Mouse (Mus musculus) v-Abl transformed pro-B cells (cell line): Measurements from ENCODE around the gene Lgals2.

Experiments
- in situ Hi-C, 2 experiments: fragments of 400-800 bp; cut with MboI; formaldehyde crosslinking; loops; one replicate each; pipeline ENCODE4 v1.15.1; 2025; ENCODE audit not compliant: unreplicated experiment in 2 of 2

The Lgals2 gene

DNA sequence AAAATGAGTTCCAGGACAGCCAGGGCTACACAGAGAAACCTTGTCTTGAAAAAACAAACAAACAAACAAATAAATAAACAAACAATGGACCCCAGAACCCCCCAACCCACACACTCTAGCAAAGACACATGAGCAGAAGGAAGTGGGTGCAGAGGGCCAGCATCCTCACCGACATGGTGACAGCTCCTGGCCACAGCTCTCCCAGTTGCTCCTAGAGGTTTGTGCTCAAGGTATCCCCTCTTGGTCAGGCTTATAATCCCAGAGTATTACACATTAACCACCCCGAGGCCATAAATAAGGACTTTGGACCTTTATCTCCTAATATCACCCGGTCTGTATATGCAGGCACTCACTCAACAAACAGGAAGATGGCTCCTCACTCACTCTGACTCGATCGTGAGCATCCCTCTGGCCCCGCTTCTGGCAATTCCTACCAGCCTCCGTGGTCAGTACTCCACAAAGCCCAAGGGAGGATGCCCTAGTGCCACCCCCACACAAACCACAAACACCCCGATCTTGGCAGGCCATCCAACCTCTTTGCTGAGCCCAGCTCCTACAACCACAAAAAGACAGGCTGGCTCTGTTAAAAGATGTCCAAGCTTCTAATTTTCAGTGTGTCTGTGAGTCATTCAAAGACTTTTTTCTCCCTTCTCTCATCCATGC lies at the start of gene Lgals2:
TSS of gene Lgals2 (minus strand) at position 227 of the 663 bp plus-strand sequence.
- in situ Hi-C loops: no loop called here

DNA sequence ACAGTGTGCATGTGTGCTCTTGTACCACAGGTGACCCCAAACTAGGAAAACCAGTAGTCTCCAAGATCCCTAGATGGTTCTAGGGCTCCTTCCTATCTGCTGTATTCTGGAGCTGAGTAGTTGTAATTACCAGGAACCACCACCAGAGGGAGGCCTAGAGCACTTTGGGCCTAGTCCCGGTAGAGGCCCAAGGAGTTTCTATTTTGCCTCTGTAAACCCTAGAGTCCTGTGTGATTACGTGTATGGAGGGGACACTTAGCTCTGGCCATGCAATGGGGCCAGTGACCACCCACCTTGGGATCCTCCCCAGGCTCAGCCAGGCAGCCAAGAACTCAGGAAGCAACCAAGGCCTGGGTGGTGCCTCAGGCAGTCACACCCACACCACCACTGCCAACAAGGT lies 47.9 kb upstream of the Lgals2 start:
- in situ Hi-C loops: loop anchor here in 1 of 2 experiments (5.0 kb wide), 1 partner anchor 39 kb away; no protein-coding TSS in a partner anchor

DNA sequence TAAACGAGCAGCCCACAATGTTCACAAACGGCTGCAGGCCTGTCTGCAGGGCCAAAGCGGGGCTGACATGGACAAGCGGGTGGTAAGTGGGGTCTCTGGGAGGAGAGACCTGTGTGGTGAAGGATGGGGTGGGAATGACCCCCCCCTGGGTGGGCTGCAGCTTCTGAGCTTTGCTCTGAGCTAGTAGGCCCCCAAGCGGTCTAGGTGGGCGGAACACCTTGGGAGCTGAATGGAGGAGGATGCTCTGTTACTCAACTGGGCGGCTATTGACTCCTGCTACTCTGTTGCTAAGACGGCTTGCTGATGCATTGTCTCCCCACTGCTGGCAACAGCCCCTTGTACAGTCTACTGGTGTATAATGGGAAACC lies 46.1 kb upstream of the Lgals2 start:
- in situ Hi-C loops: loop anchor here in 1 of 2 experiments (5.0 kb wide), 1 partner anchor 41 kb away; no protein-coding TSS in a partner anchor

DNA sequence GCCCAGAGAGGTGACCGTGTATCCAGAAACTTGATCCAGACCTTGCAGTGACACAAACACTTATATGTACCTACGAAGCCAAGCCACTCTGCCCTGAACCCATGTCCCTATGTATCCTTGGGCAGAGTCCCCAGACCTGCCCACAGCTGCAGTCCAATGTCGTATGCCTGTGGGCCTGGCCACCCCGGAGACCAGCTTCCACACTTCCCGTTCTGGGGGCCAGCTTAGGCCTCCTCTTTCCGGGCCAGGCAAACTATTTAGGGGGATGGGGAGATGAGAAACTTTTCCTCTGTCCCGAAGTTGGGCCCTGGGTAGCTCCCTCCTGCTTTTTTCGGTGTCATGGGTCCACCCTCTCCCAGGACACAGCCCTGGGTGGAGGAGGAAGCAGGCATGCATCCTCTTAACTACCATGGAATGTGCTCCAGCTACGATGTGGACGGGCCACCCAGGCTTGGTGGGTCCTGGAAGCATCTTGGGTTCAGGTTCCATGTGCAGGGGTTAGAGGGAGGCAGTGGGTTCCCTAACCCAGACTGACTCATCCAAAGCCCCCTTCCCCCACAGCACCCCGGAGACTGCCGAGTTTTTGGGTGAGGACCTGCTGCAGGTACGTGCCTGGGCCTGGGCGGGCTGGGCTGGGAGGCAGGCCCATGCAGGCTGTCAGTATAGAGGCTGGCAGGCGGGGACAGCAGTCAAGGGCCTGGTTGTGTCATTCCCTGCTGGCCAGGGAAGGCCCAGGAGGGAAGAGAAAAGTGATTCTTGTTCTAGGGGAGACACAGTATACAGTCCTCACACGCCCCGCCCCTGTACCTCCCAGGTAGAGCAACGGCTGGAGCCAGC lies 45.5 kb upstream of the Lgals2 start:
- in situ Hi-C loops: loop anchor here in 1 of 2 experiments (5.0 kb wide), 1 partner anchor 41 kb away; no protein-coding TSS in a partner anchor

DNA sequence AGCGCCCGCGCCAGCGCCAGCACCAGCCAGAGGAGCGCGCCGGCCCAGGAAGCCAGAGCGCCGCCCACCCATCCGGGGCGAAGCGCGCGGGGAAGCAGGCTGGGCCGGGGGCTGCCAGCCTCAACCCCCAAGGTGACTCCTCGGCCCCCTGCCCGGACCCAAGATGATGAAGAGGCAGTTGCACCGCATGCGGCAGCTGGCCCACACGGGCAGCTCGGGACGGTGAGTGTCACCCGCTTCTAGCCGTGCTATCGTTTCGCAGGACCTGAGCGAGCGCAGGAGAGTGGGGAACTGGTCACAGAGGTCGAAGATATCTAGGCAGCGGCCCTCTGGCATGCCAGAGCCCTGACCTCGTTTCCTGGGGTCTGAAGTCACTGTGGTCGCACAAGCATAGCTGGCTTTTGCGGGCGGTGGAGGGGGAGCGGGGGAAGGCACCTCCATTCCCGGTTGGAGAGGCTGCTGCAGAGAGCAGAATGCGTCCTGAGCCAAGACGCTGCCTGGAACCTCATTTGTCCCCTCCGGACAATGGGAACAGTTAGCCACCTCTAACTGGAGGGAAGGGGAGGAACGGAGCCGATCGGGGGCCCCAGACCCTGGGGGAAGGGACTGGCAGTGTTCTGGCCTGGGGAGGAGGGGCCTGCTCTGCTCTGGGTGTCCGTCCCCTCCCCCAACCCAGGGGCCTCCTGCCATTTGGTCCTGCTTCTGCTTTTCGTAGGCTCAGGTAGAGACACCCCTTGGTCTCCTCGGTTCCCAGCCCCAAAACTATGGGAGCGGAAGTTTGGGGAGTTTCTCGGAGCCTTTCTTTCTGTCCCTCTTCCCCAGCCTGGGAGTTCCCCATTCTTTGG lies 44.6 kb upstream of the Lgals2 start, which contains the start of gene Sh3bp1:
TSS of gene Sh3bp1 (plus strand) at position 29 of the 845 bp plus-strand sequence.
- in situ Hi-C loops: loop anchor here (5.0 to 25.0 kb wide), 3 partner anchors 42 to 787 kb away; partner anchors contain the start of genes Gtpbp1 (in 2 of the 2), Josd1 (in 2 of the 2), Maff (in 1 of the 2) and Pla2g6 (in 1 of the 2)

DNA sequence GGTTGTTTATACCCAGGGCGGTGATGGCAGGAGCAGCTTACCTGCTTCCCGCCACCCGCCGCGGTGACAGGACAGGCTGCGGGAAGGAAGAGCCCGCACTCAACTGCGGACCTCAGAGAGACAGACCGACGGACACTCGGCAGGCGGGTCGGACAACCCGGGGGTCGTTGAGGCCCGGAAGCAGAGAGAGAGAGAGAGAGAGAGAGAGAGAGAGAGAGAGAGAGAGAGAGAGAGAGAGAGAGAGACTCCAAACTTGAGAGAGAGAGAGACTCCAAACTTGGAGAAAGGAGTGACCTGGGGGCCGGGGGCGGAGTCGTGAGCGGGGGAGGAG lies 44.0 kb upstream of the Lgals2 start, which contains the start of gene Gm49510:
TSS of gene Gm49510 (plus strand) at position 259 of the 331 bp plus-strand sequence.
- in situ Hi-C loops: loop anchor here (25.0 kb wide), 2 partner anchors 438 to 788 kb away; partner anchors contain the start of genes Gtpbp1 (in 2 of the 2), Josd1 (in 2 of the 2), Maff (in 1 of the 2) and Pla2g6 (in 1 of the 2)

DNA sequence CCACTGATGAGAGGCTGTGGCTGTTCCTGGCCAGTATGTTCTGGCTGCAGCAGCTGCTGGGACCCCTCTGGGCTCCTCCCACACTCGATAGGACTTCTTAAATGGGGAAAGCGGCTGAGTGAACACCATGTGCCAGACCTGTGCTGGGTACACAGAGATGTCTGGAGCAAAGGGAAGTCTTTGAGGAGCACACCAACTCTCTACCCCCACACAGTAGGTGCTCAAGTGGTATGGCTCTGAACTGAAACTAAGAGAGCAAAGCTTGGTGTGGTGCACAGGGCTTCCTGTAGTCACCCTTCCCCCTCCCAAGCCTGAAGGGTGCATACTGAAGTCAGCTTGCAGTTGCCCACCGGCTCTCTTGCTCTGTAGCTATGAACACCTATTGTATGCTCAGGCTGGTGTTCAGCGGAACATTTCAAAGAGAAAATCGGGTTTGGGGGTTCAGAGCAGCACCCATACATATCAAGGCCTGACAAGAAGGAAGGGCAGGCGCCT lies 43.2 kb upstream of the Lgals2 start:
- in situ Hi-C loops: loop anchor here (25.0 kb wide), 2 partner anchors 439 to 789 kb away; partner anchors contain the start of genes Gtpbp1 (in 2 of the 2), Josd1 (in 2 of the 2), Maff (in 1 of the 2) and Pla2g6 (in 1 of the 2)

DNA sequence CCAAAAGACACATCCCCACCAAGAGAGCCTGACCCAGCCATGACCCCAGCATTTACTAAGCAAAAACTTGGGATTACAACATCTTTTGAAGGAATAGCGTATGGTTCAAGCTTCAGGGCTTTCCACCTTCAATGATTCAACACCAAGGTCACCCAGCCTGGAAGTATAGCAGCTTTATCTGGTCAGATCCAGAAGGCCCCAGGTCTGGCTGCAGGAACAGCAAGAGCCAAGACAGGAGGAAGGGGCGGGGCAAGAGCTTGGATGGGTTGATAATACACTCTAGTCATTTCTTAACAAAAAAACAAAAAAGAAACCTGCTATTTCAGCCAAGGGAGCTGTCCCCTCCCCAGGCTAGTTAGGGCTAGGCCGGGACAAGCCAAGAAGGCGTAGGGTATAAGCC lies 42.2 kb upstream of the Lgals2 start:
- in situ Hi-C loops: loop anchor here (25.0 kb wide), 2 partner anchors 440 to 790 kb away; partner anchors contain the start of genes Gtpbp1 (in 2 of the 2), Josd1 (in 2 of the 2), Maff (in 1 of the 2) and Pla2g6 (in 1 of the 2)

DNA sequence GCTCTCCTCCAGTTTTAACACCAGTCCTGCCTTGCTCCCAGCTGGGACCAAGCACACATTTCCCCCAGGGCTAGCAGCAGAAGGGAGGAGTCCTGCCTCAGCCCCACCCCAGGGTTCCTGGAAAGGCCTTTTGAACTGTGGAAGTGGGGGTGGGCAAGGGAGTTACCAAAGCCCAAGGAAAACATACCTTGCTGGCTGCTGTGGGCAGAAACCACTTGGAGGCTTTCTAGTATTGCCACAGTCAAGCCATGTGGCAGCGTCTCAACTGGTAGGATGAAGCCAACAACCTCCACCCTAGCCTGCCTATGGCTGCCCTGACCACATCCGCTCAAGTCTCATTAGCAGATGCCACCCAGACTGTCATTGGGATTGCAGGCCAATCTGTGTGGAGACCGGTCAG lies 40.8 kb upstream of the Lgals2 start:
- in situ Hi-C loops: loop anchor here (25.0 kb wide), 2 partner anchors 441 to 791 kb away; partner anchors contain the start of genes Gtpbp1 (in 2 of the 2), Josd1 (in 2 of the 2), Maff (in 1 of the 2) and Pla2g6 (in 1 of the 2)

DNA sequence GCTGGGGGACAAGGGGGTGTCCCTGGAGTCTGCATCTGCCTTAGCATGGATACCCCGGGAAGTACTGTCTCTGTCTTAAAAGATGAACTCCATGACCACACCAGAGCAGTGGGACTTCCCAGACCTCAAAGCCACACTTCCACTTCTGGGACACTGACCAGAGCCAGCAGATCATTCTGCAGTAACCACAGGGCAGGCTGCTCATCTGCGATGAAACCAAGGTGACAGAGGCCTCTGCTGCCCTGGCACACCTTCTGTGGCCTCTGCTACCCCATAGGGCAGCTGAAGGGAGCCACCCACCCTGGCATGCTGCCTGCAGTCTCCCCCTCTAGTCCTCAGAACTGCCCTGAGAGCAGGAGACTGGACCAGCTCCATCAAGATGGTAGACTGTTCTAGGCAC lies 40.4 kb upstream of the Lgals2 start:
- in situ Hi-C loops: loop anchor here (25.0 kb wide), 2 partner anchors 442 to 792 kb away; partner anchors contain the start of genes Gtpbp1 (in 2 of the 2), Josd1 (in 2 of the 2), Maff (in 1 of the 2) and Pla2g6 (in 1 of the 2)

DNA sequence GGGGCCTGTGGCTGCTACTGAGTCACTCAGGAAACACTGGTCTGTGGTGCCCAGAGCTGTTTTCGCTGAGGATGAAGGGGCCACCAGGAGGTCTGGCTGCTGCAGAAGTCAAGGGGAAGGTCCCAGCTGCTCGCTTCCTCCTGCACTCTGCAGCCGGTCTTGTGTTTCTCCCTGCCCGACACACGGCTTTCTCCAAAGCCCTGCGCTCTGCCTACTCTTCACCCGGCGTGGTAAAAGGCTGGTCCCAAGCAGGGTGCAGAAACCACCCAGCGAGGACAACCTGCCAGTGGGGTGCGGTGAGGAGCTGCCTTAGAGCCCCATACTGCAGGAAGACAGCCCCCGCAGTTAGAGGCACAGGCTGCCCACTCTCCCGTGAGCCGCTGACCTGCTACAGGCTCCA lies 39.4 kb upstream of the Lgals2 start:
- in situ Hi-C loops: loop anchor here (25.0 kb wide), 2 partner anchors 443 to 793 kb away; partner anchors contain the start of genes Gtpbp1 (in 2 of the 2), Josd1 (in 2 of the 2), Maff (in 1 of the 2) and Pla2g6 (in 1 of the 2)

DNA sequence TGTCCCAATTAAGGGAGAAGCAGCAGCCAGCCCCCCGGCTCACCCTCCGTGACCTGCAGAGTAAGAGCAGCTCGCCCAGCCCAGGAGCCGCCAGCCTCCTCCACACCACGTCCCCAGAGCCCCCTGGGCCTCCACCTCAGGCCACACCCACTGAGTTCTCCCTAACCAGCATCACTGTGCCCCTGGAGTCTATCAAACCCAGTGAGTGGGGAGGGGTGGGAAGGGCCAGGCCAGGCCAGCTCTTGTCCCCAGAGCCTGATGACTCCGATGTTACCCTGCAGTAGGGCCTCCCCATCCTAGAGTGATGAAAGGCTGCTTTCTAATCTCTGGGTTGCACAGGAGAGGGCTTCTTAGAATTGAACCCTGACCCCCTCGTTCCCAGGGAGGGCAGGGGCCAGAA lies 37.1 kb upstream of the Lgals2 start:
- in situ Hi-C loops: loop anchor here (25.0 kb wide), 2 partner anchors 445 to 795 kb away; partner anchors contain the start of genes Gtpbp1 (in 2 of the 2), Josd1 (in 2 of the 2), Maff (in 1 of the 2) and Pla2g6 (in 1 of the 2)

DNA sequence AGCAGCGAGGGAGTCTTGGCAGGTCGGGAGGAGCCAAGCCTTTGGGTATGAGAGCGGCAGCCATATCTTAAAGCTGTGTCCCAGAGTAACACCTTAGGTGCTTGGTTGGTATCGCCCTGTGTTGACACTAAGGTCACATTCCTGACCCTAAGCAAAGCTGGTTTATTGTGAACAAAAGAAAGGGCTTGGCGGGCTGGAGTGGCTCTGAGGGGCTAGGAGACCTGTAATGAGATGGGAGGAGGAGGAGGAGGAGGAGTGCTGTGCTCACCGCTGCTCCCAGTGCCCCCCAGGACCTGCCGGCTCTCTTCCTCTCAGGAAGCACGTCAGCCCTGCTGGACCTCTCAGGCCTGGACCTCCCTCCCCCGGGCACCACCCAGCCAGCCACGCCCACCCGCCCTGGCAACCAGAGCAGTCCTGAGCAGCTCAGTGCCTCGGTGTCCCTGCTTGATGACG lies 34.1 kb upstream of the Lgals2 start:
- in situ Hi-C loops: loop anchor here (25.0 kb wide), 2 partner anchors 448 to 798 kb away; partner anchors contain the start of genes Gtpbp1 (in 2 of the 2), Josd1 (in 2 of the 2), Maff (in 1 of the 2) and Pla2g6 (in 1 of the 2)

DNA sequence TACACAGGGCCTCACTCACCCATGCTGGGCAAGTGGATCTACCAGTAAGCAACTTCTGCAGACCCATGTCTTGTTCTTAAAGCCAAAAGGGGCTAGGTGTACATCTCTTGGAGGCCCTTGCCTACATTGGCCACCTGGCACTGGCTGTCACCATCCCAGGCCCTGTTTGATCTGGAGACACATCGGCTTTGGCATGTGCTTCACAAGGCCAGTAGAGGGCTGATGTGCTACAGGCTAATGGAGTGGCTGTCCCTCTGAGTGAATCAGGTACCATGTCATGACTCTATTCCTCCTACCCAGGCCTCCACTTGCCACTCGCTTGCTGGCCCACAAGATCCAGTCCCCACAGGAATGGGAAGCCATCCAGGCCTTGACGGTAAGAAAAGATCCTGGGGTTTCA lies 26.5 kb upstream of the Lgals2 start:
- in situ Hi-C loops: loop anchor here (25.0 kb wide), 2 partner anchors 455 to 805 kb away; partner anchors contain the start of genes Gtpbp1 (in 2 of the 2), Josd1 (in 2 of the 2), Maff (in 1 of the 2) and Pla2g6 (in 1 of the 2)

DNA sequence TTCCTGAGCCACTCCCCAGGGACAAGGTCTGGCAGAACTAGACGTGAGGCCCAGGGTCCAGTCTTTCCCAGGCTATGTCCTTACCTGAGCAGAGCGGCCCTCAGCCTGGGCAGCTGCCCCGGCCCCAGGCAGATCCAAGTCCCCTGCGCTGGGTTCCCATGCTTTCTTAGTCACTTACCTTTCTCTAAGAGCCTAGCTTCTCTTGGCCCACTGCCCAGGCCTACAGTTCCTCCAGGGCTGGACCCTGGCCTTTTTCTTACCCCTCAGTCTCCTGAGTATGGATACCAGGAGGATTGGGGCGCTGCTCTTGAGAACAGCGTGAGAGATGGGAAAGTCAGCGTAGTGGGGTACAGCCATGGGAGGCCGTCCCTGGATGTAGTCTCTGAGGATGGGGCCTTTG lies 25.1 kb upstream of the Lgals2 start:
- in situ Hi-C loops: loop anchor here (25.0 kb wide), 2 partner anchors 457 to 807 kb away; partner anchors contain the start of genes Gtpbp1 (in 2 of the 2), Josd1 (in 2 of the 2), Maff (in 1 of the 2) and Pla2g6 (in 1 of the 2)

DNA sequence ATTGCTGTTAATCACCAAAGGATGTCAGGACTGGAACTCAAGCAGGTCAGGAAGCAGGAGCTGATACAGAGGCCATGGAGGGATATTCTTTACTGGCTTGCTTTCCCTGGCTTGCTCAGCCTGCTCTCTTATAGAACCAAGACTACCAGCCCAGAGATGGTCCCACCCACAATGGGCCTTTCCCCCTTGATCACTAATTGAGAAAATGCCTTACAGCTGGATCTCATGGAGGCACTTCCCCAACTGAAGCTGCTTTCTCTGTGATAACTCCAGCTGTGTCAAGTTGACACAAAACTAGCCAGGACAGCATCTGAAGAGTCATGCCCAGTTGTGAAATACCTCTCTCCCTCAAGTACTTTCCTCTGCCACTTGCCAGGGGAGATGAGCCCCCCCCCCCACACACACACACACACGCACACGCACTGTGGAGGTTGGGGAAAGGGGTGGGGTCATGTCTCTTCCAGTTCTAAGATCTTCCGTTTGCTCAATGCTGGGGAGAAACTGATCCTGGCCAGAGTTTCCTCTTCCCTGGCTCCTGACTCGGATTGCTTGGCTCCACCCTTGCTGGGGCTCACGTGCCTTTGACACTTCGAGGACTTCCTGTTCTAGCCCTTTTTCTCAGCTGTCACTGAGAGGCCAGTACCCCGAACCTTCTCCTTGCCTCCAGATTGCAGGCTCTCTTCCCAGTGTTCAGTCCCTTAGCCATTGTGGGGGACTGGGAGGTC lies 23.6 kb upstream of the Lgals2 start:
- in situ Hi-C loops: loop anchor here (25.0 kb wide), 2 partner anchors 458 to 808 kb away; partner anchors contain the start of genes Gtpbp1 (in 2 of the 2), Josd1 (in 2 of the 2), Maff (in 1 of the 2) and Pla2g6 (in 1 of the 2)

DNA sequence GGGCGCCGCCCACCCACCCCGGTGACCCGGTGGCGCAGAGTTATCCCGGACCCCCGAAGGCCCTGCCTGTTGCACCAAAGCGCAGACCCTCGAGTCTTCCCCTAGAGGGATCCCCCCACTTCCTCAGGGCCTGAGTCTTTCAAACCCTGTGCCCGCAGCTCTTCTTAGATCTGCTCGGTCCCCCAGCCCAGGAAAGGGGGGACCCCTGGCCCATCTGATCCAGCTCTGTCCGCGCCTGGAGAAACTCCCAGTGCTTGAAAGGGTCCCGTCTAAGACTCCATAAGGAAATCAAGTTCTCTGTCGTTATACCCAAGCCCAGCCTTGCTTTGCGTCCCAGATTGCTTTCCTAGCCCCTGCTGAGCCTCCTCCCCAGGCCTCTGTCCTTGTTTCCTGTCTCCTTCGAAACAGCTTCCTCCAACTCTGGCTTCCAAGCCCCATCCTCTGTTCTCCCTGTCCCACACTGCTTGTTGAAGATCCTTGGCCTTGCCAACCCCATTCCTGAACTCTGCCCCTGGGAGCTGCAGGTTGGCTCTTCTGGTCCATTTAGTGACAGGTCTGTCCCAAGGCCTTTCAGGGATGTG lies 22.6 kb upstream of the Lgals2 start:
- in situ Hi-C loops: loop anchor here (25.0 kb wide), 2 partner anchors 459 to 809 kb away; partner anchors contain the start of genes Gtpbp1 (in 2 of the 2), Josd1 (in 2 of the 2), Maff (in 1 of the 2) and Pla2g6 (in 1 of the 2)
